Mouse (Mus musculus): ENCODE measurements around the gene Ccdc70.

DNA sequence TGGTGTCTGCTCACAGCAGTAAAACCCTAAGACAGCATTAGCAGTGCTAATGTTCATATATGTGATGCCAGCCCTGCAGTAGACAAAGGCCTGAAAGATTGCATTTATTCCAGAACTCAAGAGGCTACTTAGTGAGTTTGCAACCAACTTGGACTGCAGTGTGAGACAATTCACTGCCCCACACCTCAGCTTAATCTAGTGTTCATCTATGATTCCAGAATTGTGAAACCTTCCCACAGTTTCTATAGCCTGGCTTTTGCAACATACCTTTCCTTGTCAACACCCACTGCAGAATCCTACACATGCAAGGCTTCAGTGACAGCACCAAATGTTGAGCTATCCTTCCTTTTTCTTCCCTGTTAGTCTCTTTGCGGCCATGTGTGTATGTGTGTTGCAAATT, 2.9 kb upstream of the Ccdc70 start:
- TF ChIP-seq USF1 (IDR thresholded peaks at IDR 0.05; ENCODE audit: low read depth) (no peak), POLR2AphosphoS2 (IDR thresholded peaks at IDR 0.05; ENCODE audit: insufficient read length, low read depth) (no peak), MAX (IDR thresholded peaks at IDR 0.05; ENCODE audit: low read depth) (no peak), MYOD1 (IDR thresholded peaks at IDR 0.05; ENCODE audit: control insufficient read depth in 1 of 3, insufficient read length in 2 of 3, low read depth in 2 of 3) (no peak), TCF12 (IDR thresholded peaks at IDR 0.05; ENCODE audit: insufficient read depth, poor library complexity, severe bottlenecking) (no peak), CEBPB (IDR thresholded peaks at IDR 0.05; ENCODE audit: insufficient read depth, poor library complexity, severe bottlenecking) (no peak), POLR2A (IDR thresholded peaks at IDR 0.05; ENCODE audit: insufficient read length, low read depth) (no peak), MYOG (IDR thresholded peaks at IDR 0.05; ENCODE audit: control insufficient read depth in 1 of 3, insufficient read depth in 1 of 3, insufficient read length in 2 of 3, low read depth in 2 of 3) (no peak), E2F4 (IDR thresholded peaks at IDR 0.05; ENCODE audit: insufficient read depth) (no peak), REST (IDR thresholded peaks at IDR 0.05; ENCODE audit: insufficient read depth, insufficient read length) (no peak)

Data from myocyte (in vitro differentiated cells).